Mouse (Mus musculus): ENCODE data around the gene March8.

Gene March8

DNA sequence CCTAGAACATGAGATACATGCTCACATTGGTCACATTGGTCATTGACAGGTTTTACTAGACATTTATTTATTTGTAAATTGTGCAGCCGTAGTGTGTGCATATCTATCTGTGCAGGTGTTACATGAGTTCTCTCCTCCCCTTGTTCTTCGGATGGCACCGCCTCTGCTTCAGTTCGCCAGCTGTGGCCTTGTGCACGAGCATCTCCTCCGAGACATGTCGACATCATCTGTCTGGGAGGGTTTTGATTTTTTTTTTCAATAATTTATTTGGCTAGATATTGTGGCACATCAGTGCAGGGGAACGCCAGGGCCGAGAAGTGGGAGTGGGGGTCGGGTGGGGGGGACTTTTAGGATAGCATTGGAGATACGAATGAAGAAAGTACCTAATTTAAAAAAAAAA, 30.1 kb downstream of the March8 start:
- in situ Hi-C loops (cut with MboI; ENCODE audit: low pct_unique_long_range_greater_than_20kb in 1 of 2, low sequenced_read_pairs in 2 of 2, unreplicated experiment in 1 of 2): no loop called here

DNA sequence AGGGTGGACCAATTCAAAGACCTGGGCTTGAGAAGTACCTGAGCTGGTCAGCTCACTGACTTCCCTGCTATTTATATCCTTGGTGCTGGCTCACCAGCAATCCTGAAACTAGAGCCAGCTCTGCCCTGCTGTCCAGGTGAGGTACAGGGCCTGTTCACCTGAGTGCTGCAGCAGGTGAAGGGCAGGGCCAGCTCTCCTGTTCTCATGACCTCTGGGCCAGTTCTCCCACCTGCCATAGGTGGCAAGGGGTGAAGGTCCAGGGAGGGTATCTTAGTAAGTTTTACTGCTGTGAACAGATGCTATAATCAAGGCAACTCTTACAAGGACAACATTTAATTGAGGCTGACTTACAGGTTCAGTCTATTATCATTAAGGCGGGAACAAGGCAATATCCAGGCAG, 32.0 kb downstream of the March8 start:
- in situ Hi-C loops (cut with MboI; ENCODE audit: low pct_unique_long_range_greater_than_20kb in 1 of 2, low sequenced_read_pairs in 2 of 2, unreplicated experiment in 1 of 2): no loop called here

DNA sequence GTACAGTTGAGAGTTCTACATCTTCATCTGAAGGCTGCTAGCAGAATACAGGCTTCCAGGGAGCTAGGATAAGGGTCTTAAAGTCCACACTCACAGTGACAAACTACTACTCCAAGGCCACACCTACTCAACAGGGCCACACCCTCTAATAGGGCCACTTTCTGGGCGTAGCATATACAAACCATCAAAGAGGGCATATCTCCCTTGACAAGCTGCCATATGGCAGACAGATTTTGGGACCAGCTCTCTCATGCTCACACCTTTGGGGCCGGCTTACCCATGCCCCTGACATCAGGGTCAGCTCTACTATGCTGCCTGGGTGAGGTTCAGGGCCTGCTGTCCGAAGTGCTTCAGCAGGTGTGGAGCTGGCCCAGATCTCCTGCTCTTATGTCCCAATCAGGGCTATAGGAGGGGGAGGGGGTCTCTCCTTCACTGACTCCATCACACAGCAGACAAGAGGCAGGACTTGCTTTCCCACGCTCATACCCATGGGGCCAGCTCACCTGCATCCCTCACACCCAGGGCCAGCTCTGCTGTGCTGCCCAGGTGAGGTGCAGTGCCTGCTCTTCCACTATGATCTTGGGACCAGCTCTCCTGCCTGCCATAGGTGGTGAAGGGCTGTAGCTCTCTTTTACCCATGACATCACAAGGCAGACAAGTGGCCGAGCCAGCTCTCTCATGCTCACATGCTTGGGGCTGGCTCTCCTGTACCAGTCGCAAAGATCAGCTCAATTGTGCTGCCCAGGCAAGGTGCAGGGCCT, 32.6 kb downstream of the March8 start:
- in situ Hi-C loops (cut with MboI; ENCODE audit: low pct_unique_long_range_greater_than_20kb in 1 of 2, low sequenced_read_pairs in 2 of 2, unreplicated experiment in 1 of 2): no loop called here

DNA sequence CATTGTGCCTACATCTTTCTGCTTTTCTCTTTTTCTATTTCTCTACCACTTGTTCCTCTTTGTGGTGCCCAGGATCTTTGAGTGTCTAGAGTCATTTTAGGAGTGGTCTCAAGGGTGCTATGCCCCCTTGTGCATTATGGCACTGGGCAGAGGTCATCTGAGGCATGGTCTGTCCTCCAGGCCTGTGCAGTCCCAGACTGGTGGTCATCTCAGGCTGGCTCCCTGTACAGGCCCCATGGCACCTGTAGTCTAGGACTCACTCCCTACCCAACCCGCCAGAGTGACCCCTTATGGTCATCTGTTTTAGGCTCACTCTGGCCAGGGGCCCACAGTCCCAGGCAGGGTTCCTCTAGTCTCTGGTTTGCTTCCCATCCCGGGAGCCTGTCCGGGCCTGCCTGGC, 33.7 kb downstream of the March8 start:
- in situ Hi-C loops (cut with MboI; ENCODE audit: low pct_unique_long_range_greater_than_20kb in 1 of 2, low sequenced_read_pairs in 2 of 2, unreplicated experiment in 1 of 2): no loop called here

DNA sequence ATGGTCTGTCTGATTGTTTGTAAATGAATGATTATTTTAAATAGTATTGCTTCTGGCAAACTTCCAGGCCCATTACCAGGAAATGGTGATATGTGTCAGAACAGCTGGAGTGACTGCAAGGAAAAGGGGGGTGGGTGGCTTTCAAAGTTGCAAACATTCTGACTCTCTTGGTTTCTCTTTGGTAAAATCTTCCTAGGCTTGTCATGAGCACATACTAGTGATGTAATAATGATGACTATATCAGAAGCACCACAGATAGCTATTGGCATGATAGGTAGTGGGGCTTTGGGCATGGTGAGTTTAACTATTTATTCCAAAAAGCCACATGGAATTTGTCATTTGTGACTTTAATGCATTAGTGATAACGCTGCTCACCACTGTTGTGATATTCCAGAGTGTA, 36.3 kb downstream of the March8 start:
- in situ Hi-C loops (cut with MboI; ENCODE audit: low pct_unique_long_range_greater_than_20kb in 1 of 2, low sequenced_read_pairs in 2 of 2, unreplicated experiment in 1 of 2): no loop called here

DNA sequence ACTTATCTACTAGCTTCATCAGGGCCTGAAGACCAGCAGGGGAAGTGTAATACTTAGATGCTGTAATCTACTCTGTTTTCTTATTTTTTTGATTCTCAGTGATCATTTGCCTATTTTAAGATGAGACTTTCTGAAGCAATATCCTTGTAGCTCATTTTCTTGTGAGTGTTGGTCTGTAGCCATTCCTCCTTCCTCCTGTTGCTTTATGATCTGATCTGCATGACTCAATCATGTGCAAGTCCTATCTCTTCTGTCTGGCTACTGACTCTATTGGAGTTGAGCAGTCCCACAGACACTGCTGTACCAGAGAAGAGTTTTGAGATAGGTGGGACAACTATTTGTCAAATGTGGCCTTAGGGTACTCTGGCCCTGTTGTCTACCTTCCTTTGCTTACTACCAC, 36.8 kb downstream of the March8 start:
- in situ Hi-C loops (cut with MboI; ENCODE audit: low pct_unique_long_range_greater_than_20kb in 1 of 2, low sequenced_read_pairs in 2 of 2, unreplicated experiment in 1 of 2): no loop called here

DNA sequence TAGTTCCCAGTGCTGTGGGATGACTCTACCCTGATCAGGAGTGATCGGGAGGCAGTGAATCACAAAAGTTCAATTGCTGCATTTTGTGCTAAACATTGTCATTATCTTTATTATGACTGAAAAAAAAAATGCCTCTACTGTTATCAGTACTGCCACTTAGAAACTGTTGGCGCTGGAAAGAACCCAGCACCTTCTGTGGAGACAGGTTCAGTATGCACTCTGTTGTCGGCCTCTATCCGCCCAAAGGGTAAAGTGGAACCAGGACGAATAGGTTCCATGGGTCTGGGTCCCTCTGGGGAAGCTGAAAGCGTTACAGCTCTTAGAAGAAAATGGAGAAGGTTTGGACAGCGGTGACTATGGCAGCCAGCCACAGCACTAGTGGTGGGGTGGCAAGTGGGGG, 41.1 kb downstream of the March8 start:
- in situ Hi-C loops (cut with MboI; ENCODE audit: low pct_unique_long_range_greater_than_20kb in 1 of 2, low sequenced_read_pairs in 2 of 2, unreplicated experiment in 1 of 2): no loop called here

DNA sequence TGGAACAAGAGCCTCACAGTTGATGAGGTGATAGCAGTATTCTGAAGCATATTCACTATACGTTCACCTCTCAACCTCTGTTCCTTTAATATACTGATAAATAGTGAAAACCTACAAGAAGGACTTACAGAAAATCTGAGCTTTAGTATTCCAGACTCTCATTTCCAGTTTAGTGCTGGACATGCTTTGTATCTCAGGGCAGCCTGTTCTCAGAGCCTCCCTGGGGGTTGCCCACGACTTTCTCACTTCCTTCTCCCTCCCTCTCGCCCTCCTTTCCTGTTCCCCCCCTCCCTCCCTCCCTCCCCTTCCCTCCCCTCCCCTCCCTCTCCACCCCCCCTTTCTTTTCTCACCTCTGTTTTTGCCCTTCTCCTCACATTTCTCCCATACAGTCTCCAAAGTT, 42.3 kb downstream of the March8 start:
- in situ Hi-C loops (cut with MboI; ENCODE audit: low pct_unique_long_range_greater_than_20kb in 1 of 2, low sequenced_read_pairs in 2 of 2, unreplicated experiment in 1 of 2): no loop called here

DNA sequence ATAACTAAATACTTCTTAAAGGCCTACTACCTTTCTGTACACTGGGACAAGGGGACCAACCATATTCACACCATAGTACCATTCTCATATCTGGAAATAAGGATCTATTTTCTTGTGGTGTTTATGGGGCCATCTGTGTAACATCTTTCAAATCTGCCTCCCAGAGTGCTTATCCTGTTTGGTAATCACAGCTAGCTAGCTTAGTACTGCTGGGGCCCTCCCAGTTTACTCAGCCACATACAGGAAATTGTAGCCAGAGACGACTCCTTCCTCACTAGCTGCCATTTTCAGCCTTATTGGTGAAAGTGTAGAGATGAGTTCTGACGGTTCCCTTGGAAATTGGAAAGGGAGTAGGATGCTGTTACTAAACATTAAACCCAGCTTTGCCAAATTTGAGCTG, 43.8 kb downstream of the March8 start:
- in situ Hi-C loops (cut with MboI; ENCODE audit: low pct_unique_long_range_greater_than_20kb in 1 of 2, low sequenced_read_pairs in 2 of 2, unreplicated experiment in 1 of 2): no loop called here

DNA sequence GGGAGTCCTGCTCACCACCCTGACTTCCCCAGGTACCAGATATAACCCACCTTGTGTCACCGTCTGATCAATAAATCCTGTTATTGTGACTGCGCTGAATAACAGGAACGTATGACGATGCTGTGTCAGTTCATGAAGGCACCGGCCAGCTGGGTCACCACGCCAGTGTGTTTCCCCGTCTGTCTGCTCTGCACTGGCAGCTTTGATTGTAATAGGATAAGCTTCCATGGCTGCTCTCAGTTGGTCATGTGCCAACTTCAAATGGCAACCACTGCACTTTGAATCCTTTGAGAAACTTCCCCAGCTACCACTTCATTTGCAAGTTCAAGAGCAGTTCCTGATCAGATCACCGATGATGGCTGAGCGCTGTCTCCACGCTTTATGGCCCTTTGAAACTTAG, 45.8 kb downstream of the March8 start:
- in situ Hi-C loops (cut with MboI; ENCODE audit: low pct_unique_long_range_greater_than_20kb in 1 of 2, low sequenced_read_pairs in 2 of 2, unreplicated experiment in 1 of 2): no loop called here

DNA sequence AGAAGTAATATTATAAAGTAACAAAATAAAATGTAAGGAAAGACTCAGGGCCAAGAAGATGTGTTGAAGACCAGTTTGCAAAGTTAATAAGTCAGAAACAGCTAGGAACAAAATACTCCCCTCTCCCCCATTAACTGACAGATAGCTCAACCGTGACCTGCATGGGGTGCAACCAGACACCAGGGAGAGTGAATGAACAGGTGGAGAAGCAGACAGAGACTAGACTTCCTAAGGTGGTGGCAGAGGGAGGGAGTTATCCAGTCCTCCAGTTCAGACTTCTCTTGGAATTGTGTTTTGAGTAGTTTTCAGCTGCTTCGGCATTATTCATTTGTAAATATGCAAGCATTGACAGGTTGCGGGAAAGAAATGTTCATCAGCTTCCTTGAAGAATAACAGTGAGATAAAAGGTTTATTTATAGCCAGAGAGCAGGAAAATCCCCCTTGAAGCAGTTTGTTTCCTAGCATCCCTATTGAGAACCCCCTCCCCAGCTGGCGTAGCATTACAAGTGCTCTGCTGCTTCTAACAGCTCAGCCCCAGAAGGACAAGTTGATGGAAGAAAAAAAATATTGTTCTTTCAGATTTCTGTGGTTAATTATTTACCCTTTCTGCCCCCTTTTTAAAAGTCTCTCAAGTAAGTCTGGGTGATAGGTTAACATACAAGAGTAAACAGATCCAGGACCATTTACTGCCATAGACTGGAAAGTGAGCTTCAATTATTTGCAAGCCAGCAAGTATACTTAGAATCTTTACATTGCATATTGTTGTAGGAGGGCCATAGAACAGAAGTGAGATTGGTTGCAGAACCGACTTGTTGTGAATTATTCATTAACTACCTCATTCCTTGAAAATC, 47.6 kb downstream of the March8 start:
- in situ Hi-C loops (cut with MboI; ENCODE audit: low pct_unique_long_range_greater_than_20kb in 1 of 2, low sequenced_read_pairs in 2 of 2, unreplicated experiment in 1 of 2): no loop called here

DNA sequence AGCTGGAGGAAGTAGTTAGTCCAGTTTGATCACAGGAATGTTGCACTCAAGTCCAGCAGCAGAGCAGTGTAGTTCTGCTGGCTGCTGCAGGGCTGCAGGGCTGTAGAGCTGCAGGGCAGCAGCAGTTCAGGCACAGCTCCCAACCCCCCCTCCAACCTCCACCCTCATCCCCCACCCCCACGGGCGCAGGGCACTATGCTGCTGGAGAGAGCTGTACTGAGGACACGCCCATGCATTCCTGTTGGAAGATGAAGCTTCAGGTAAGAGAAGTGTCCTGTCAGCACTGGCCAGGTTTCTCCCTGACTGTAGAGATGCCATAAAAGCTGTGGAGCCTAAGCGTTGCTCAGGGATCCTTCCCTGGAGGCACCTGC, 48.2 kb downstream of the March8 start:
- in situ Hi-C loops (cut with MboI; ENCODE audit: low pct_unique_long_range_greater_than_20kb in 1 of 2, low sequenced_read_pairs in 2 of 2, unreplicated experiment in 1 of 2): no loop called here

DNA sequence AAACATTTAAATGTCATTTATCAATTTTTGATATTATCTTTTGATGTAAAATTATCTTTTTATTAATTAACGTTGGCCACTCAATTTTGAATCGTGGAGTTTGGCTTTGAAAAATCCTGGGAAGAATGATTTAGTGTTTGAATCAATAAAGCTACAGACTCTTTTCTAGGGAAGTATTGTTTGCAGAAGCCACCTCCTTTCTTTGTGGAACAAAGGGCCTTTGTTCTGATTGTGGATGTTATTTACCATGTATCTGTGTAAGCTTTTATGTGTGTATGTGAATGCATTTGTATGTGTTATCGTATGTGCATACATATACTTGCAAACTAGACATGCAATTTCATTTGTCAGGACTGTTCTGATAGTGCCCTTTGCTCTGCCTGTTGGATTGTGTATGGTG, 48.7 kb downstream of the March8 start:
- in situ Hi-C loops (cut with MboI; ENCODE audit: low pct_unique_long_range_greater_than_20kb in 1 of 2, low sequenced_read_pairs in 2 of 2, unreplicated experiment in 1 of 2): no loop called here

DNA sequence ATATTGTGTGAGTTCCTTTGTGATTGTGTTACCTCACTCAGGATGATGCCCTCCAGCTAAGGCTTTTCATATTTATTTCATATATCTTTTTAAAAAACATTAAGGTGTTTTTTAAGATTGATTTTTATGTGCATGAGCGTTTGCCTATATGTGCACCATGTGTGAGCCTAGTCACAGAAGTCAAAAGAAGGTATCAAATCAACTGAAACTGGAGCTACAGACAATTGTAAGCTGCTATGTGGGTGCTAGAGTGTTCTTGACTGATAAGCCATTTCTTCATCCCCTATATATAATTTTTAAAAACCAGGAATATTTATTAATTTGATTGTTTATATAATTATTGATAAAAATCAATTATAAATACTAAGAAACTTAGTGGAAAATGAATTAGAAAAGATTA, 50.2 kb downstream of the March8 start:
- in situ Hi-C loops (cut with MboI; ENCODE audit: low pct_unique_long_range_greater_than_20kb in 1 of 2, low sequenced_read_pairs in 2 of 2, unreplicated experiment in 1 of 2): no loop called here

DNA sequence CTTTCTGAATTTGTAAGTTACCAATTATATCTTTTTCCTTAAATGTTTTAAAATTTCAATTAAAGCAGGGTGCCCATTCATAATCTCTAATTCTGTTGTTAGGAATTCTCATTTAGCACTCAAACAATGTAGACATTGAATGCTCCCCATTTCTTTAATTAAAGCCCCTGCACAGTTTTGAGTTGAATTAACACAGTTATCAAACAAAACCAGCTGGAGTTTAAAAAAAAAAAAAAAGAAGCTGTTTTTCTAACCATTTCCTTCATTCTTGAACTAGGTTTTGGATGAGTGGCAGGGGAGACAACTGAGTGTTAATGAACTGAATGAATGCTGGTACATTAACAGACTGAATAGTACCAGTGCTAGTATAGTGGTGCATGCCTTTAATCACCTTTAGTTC, 51.7 kb downstream of the March8 start:
- in situ Hi-C loops (cut with MboI; ENCODE audit: low pct_unique_long_range_greater_than_20kb in 1 of 2, low sequenced_read_pairs in 2 of 2, unreplicated experiment in 1 of 2): no loop called here

DNA sequence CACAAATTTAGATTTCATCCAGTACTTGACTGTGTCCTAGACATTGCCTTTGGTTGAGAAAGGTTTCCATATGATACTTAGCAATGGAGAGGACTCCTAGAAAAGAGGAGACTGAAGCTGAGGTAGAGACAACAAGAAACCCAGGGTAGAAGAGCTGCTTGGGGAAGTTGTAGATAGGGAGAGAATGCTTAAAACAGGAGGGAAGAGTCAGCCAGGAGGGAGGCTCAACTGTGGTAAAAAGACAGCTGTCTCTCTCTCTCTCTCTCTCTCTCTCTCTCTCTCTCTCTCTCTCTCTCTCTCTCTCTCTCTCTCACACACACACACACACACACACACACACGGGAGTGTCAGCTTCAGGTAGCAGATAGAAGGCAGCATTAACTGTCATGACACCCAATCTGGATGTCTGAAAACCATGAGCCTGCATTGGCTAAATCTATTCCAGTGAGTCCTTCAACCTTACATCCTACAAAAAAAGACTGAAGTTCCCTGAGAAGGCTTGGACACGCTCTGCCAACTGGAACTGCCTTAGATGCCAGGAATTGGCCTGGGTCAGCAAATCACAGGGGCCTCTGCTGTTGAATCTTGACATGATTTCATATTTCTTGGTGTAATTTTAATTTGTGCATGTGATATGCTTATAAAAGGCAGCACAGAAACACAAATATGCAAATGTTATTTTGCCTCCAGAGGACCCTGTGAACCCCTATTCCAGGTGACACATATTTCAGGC, 57.3 kb downstream of the March8 start:
- in situ Hi-C loops (cut with MboI; ENCODE audit: low pct_unique_long_range_greater_than_20kb in 1 of 2, low sequenced_read_pairs in 2 of 2, unreplicated experiment in 1 of 2): no loop called here

DNA sequence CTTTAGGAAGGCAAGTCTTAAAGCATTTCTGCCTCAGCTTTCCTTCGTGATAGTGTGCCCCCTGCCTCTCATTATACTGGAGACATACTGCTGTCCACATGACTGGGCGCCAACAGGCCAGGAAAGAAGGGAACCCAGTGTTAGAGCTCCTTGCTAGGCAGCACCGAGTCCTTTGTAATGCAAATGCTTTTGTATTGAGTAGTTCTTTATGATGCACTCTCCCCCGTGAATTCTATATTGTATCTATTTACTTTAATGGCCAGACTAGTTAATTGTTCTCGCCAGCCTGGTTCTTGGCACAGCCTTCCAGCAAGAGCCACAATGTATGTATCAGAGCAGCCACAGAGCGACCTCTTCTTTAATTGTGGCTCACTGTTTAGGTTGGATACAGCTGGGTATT, 59.8 kb downstream of the March8 start:
- in situ Hi-C loops (cut with MboI; ENCODE audit: low pct_unique_long_range_greater_than_20kb in 1 of 2, low sequenced_read_pairs in 2 of 2, unreplicated experiment in 1 of 2): no loop called here

DNA sequence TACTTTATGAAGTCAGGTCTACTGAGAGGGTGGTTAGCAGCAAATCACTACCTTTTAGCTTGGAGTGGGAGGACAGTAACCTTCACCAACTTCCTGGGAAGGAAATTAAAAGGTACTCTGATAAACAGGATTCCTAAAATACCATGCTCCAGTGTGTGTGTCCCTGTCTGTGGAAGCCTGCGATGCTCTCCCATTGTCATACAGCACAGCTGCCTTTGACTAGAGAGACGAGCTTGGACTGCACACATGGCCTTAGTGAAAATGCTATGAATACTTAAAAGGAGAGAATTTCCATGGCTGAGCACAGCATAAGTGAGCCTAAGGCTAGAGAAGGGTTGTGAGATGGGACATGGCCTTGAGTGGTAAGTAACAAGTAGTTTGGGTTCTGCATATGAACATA, 60.3 kb downstream of the March8 start:
- in situ Hi-C loops (cut with MboI; ENCODE audit: low pct_unique_long_range_greater_than_20kb in 1 of 2, low sequenced_read_pairs in 2 of 2, unreplicated experiment in 1 of 2): no loop called here

DNA sequence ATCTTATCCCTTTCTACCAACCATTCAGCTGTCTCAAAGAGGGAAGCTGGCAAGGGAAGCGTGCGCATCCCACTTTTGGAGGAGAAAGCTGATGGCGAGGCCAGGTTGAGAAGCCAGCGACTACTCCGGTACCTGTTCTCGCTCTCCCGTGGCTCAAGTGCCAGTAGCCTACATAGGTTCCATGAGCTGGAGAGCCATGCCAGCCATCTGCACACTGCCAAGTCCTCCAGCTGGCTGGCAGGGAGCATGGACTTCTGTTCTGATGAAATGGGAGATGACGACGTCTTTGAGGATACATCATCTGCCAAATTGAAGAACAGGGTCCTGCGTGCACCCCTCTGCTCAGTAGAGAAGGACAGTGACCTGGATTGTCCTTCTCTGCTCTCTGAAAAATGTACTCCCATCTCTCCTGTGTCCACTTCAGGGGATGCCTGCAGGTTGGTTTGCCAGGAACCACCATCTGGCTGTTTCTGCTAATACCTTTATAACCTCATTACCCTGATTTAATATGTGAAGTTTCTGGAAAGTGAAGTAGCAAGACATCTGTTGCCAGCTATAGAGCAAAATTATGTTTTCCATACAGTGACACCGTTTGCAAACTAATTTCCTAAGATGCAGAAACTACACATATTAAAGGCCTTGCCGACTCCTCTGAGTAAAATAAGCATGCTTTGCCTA, 64.1 kb downstream of the March8 start:
- in situ Hi-C loops (cut with MboI; ENCODE audit: low pct_unique_long_range_greater_than_20kb in 1 of 2, low sequenced_read_pairs in 2 of 2, unreplicated experiment in 1 of 2): no loop called here
